Mouse (Mus musculus) lung, postnatal 0 days (tissue): ENCODE results near the gene BC037034. TPM values are rescaled to one million over a fixed set of nuclear protein-coding genes. Genes with fewer than 3 reads are reported as not detected.

Experiments
- ATAC-seq: fragments of 200-750 bp; cut with Nextera tagmentation; 2 replicates; pipeline ENCODE4 v1.8.0; 2017; ENCODE audit warnings: moderate library complexity
- DNase-seq: peaks from one replicate; pipeline ENCODE4 v3.0.0-alpha.2; 2016; ENCODE audit warnings: low spot score
- H3K27ac ChIP-seq: fragments of 300-500 bp; sonication (generic); 2 replicates; pipeline ENCODE4 v1.5.1; 2014; ENCODE audit warnings: antibody characterized with exemption, mild to moderate bottlenecking, low read length, mixed read lengths
- H3K27me3 ChIP-seq: fragments of 300-500 bp; sonication (generic); replicated peaks from 2 replicates; pipeline ENCODE4 v1.6.1; 2014; ENCODE audit warnings: low read length, mixed read lengths; ENCODE audit not compliant: insufficient read depth
- H3K36me3 ChIP-seq: fragments of 300-500 bp; sonication (generic); 2 replicates; pipeline ENCODE4 v1.6.1; 2014; ENCODE audit warnings: low read length, mixed read lengths; ENCODE audit not compliant: insufficient read depth
- H3K4me1 ChIP-seq: fragments of 300-500 bp; sonication (generic); 2 replicates; pipeline ENCODE4 v1.6.1; 2014; ENCODE audit warnings: antibody characterized with exemption, low read depth, low read length, mixed read lengths; ENCODE audit not compliant: insufficient read depth
- H3K4me2 ChIP-seq: fragments of 300-500 bp; sonication (generic); replicated peaks from 2 replicates; pipeline ENCODE4 v1.6.1; 2014; ENCODE audit warnings: low read depth, mild to moderate bottlenecking, low read length, moderate library complexity, mixed read lengths
- H3K4me3 ChIP-seq: fragments of 300-500 bp; sonication (generic); 2 replicates; pipeline ENCODE4 v1.5.1; 2014; ENCODE audit warnings: low read depth, low read length
- H3K9ac ChIP-seq: fragments of 300-500 bp; sonication (generic); replicated peaks from 2 replicates; pipeline ENCODE4 v1.6.1; 2014; ENCODE audit warnings: low read depth, mild to moderate bottlenecking
- H3K9me3 ChIP-seq: fragments of 300-500 bp; sonication (generic); 2 replicates; pipeline ENCODE4 v1.6.1; 2016; ENCODE audit warnings: low read length, mixed read lengths
- CTCF ChIP-seq: IDR thresholded peaks from 2 replicates; pipeline ENCODE4 v1.5.1; 2016; ENCODE audit warnings: antibody characterized with exemption, mild to moderate bottlenecking
- EP300 ChIP-seq: IDR thresholded peaks from 2 replicates; pipeline ENCODE4 v1.6.1; 2016; ENCODE audit warnings: antibody characterized with exemption, mild to moderate bottlenecking, control low read depth
- WGBS: fragments of 180-500 bp; shearing (Covaris S2); extraction: QIAGEN DNeasy Blood & Tissue Kit; methylation state at CpG from one replicate; pipeline ENCODE4 v1.1.7; 2014; 5-methylcytosine and 5-hydroxymethylcytosine counted together
- polyA plus RNA-seq: library from polyadenylated mRNA; unstranded; fragments of >200 nt; fragmentation: Nextera tagmentation; extraction: Ambion mirVana; gene quantifications from 2 replicates; pipeline ENCODE4 v1.2.1, GENCODE M21; 2015

BC037034 gene
- polyA plus RNA-seq, 1 experiment from 2014 or later, result 2.9 TPM

GRCm38 (mm10) chr5:138275216-138276050, 11.6 kb upstream of the BC037034 start:
- ATAC-seq (no peak), DNase-seq (no peak)
- H3K4me2 ChIP-seq, result peak overlapping the region; percentile 38
- WGBS, result 41% methylated on average over 41 of the region's 41 CpGs
- H3K9me3 ChIP-seq, result no peaks in the 10 kb centered on the region
- no peaks in the 10 kb centered on the region for H3K36me3 ChIP-seq
- no peak overlapping the region for H3K4me3 ChIP-seq
- H3K4me1 ChIP-seq, result no peaks in the 10 kb centered on the region
- TF ChIP-seq EP300 (no peak), CTCF (no peak)
- no peak overlapping the region for H3K27ac ChIP-seq
- no peaks in the 10 kb centered on the region for H3K27me3 ChIP-seq
- H3K9ac ChIP-seq, result 0 out of 2 replicates have a peak overlapping the region, but pooled peaks have one; percentile 8

DNA sequence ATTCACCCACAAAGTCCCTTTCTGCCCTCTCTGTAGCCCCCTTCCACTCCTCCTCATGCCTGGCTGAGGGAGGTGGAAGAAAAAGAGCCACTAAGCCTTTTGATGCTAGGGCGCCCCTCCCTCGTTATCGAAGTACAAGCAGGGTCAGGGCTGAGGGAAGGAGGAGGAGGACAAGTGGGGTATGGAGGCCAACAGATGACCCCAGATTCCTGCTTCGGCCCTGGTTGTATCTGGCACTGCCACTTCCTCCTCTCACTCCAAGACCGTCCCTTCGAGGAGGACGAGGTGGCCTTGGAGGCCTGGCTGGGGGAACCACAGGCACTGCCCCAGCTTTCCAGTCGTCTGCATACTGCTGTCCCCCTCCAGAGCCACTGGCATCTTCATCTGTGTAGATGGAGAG, 10.4 kb upstream of the BC037034 start:
- no peak for TF ChIP-seq CTCF
- no peak for TF ChIP-seq EP300
- H3K9me3 ChIP-seq, result no peaks in the 10 kb centered on the region

GRCm38 (mm10) chr5:138272409-138272923, 8.6 kb upstream of the BC037034 start, which contains the start of gene Gal3st4:
Gene Gal3st4 (minus strand): TSS chr5:138272840.
- no peak within 1 kb of the TSS for H3K9ac ChIP-seq
- no peaks in the 10 kb centered on the region for H3K4me1 ChIP-seq
- H3K27me3 ChIP-seq, result no peaks in the 10 kb centered on the region
- ATAC-seq, result peak; percentile 50; the same call in 1 of the 2 replicates
- TF ChIP-seq EP300, result no peak
- no peak for TF ChIP-seq CTCF
- peak; percentile 36 for DNase-seq
- WGBS, result 10% methylated on average over 12 of the region's 12 CpGs
- no peaks in the 10 kb centered on the region for H3K36me3 ChIP-seq
- no peak within 1 kb of the TSS for H3K27ac ChIP-seq
- no peaks in the 10 kb centered on the region for H3K9me3 ChIP-seq
- peak within 1 kb of the TSS; percentile 36 for H3K4me2 ChIP-seq
- H3K4me3 ChIP-seq, result no peak within 1 kb of the TSS

More for the DNA sequence above, 10.4 kb upstream of the BC037034 start:
- Histone ChIP-seq H3K27ac (no peak overlapping the region), H3K36me3 (no peaks in the 10 kb centered on the region), H3K4me2 (no peak overlapping the region), H3K4me3 (no peak overlapping the region), H3K27me3 (no peaks in the 10 kb centered on the region), H3K9ac (no peak overlapping the region), H3K4me1 (no peaks in the 10 kb centered on the region)
- no peak for DNase-seq
- ATAC-seq, result no peak
- WGBS, result 76% methylated on average over 8 of the region's 8 CpGs

GRCm38 (mm10) chr5:138271232-138271631, 7.4 kb upstream of the BC037034 start:
- H3K36me3 ChIP-seq, result no peaks in the 10 kb centered on the region
- ATAC-seq, result no peak
- H3K27me3 ChIP-seq, result no peaks in the 10 kb centered on the region
- 42% methylated on average over 3 of the region's 3 CpGs for WGBS
- H3K4me1 ChIP-seq, result no peaks in the 10 kb centered on the region
- H3K4me3 ChIP-seq, result no peak overlapping the region
- H3K27ac ChIP-seq, result no peak overlapping the region
- DNase-seq, result no peak
- H3K9me3 ChIP-seq, result no peaks in the 10 kb centered on the region
- no peak overlapping the region for H3K9ac ChIP-seq
- H3K4me2 ChIP-seq, result no peak overlapping the region
- TF ChIP-seq EP300 (no peak), CTCF (no peak)

- ATAC-seq (no peak), DNase-seq (no peak)
- no peaks in the 10 kb centered on the region for H3K36me3 ChIP-seq
- H3K27me3 ChIP-seq, result no peaks in the 10 kb centered on the region
- H3K9me3 ChIP-seq, result no peaks in the 10 kb centered on the region
- H3K4me3 ChIP-seq, result no peak overlapping the region
- WGBS, result 67% methylated on average over 4 of the region's 4 CpGs
- TF ChIP-seq CTCF (no peak), EP300 (no peak)
- H3K4me2 ChIP-seq, result no peak overlapping the region
- peaks cover 6% of the 10 kb centered on the region for H3K4me1 ChIP-seq
- no peak overlapping the region for H3K9ac ChIP-seq
- H3K27ac ChIP-seq, result no peak overlapping the region
These were observed 5.1 kb upstream of the BC037034 start for GRCm38 (mm10) chr5:138268980-138269379.

DNA sequence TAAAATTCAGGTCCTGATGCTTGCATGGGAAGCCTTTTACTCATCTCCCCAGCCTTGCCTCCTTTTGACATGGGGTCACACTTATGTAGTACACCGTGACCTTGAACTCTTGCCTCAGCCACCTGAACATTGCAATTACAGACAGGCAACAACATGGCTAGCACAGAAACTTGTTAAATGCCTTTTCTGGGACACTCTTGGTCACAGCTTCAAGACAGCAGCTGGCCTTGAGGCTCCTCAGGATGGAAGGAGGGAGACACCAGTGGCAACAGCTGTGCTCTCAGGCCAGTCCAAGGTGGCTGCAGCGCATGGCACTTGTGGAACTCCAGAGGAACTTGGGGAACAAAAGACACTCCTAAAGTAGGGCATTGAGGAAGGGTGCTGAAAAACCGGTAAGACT, 3.3 kb upstream of the BC037034 start:
- Histone ChIP-seq H3K9me3 (no peaks in the 10 kb centered on the region), H3K4me1 (peaks cover 11% of the 10 kb centered on the region), H3K36me3 (no peaks in the 10 kb centered on the region), H3K4me2 (no peak overlapping the region), H3K9ac (no peak overlapping the region), H3K27ac (no peak overlapping the region), H3K27me3 (no peaks in the 10 kb centered on the region), H3K4me3 (no peak overlapping the region)
- DNase-seq (no peak), ATAC-seq (no peak)
- TF ChIP-seq EP300 (no peak), CTCF (no peak)
- 77% methylated on average over 3 of the region's 3 CpGs for WGBS
